ENCODE assay signal across 8 mouse cellular contexts in the genomic region with DNA sequence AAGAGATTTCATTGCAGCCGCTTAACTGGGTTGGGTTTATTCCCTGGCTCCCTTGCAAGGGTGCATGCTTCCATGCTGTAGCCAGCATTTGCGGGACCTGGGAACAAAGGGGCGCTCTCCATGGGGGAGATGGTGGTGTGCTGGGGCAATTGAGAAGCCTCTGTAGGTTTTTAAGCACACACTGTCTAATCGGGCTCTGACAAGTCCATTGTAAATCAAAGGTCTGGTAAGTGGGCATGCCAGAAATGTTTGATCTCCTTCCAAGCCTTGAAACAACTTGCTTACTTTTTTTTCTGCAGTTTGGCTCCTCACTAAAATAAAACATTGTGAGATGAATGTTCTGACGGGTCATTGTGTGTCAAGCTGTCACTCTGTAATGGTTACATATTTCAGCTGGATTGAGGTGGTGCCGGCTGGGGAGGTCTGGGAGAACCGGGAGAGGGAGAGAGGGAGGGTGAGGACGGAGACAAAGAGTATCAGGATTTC.
DNase-seq lines count a peak whose midpoint lies in the region; ATAC-seq and TF ChIP-seq lines count a peak whose summit lies in the region.

No protein-coding gene starts in this region.

- no peaks in the 10 kb centered on the region for H3K27me3 ChIP-seq in liver, postnatal 0 days (ENCODE audit: insufficient read depth, low read length)
- no peaks in the 10 kb centered on the region for H3K27me3 ChIP-seq in forebrain, embryonic 14.5 days (replicated peaks; ENCODE audit: control insufficient read depth, insufficient read depth, low read length)
- no peaks in the 10 kb centered on the region for H3K27me3 ChIP-seq in kidney, embryonic 14.5 days (ENCODE audit: control insufficient read depth, insufficient read depth, low read length)
- H3K27me3 ChIP-seq in midbrain, embryonic 12.5 days: 0 out of 2 replicates have a peak, but pooled peaks cover 9% of the 10 kb centered on the region
- no peaks in the 10 kb centered on the region; the same call in 1 of the 2 replicates for H3K27me3 ChIP-seq in cerebellum, adult 2 months (ENCODE audit: control insufficient read depth, insufficient read depth, low read length)

- 30% methylated on average over 8 of the region's 8 CpGs for WGBS in liver, postnatal 0 days (ENCODE audit: insufficient replicate concordance)
- under 1% methylated on average over 8 of the region's 8 CpGs for WGBS in forebrain, embryonic 14.5 days
- 6% methylated on average over 8 of the region's 8 CpGs for WGBS in kidney, embryonic 14.5 days
- WGBS in midbrain, embryonic 12.5 days: 6% methylated on average over 8 of the region's 8 CpGs
- WGBS in cerebellum, adult 2 months: 5% methylated on average over 8 of the region's 8 CpGs

- TF ChIP-seq EP300 in liver, postnatal 0 days (IDR thresholded peaks at IDR 0.05; ENCODE audit: low read depth): no peak

- H3K9ac ChIP-seq in liver, postnatal 0 days (replicated peaks): no peak overlapping the region
- H3K9ac ChIP-seq in forebrain, embryonic 14.5 days (ENCODE audit: low read length): no peak overlapping the region
- no peak overlapping the region for H3K9ac ChIP-seq in kidney, embryonic 14.5 days (ENCODE audit: low read depth, low read length)
- H3K9ac ChIP-seq in midbrain, embryonic 12.5 days (replicated peaks): no peak overlapping the region

- no peak for ATAC-seq in liver, postnatal 0 days
- peak; percentile 89 for ATAC-seq in forebrain, embryonic 14.5 days
- ATAC-seq in kidney, embryonic 14.5 days (ENCODE audit: low FRiP score, low TSS enrichment): peak; percentile 77
- ATAC-seq in midbrain, embryonic 12.5 days (ENCODE audit: low FRiP score, low read depth): peak; percentile 60

- no peak for TF ChIP-seq POLR2A in cerebellum, adult 2 months (IDR thresholded peaks at IDR 0.05; ENCODE audit: borderline replicate concordance, insufficient read depth, low read length)

- DNase-seq in liver: peak; percentile 15
- DNase-seq in liver, postnatal 0 days: no peak
- peak; percentile 89 for DNase-seq in forebrain, embryonic 14.5 days (ENCODE audit: low spot score)
- no peak for DNase-seq in gastrocnemius, postnatal 36 days
- no peak for DNase-seq in cerebellum, adult 2 months
- no peak for DNase-seq in right cerebral cortex, adult 2 months (ENCODE audit: low spot score in 2 of 2)

- no peak for TF ChIP-seq CTCF in liver, postnatal 0 days (IDR thresholded peaks at IDR 0.05; ENCODE audit: low read depth)
- no peak for TF ChIP-seq CTCF in cerebellum, adult 2 months (IDR thresholded peaks at IDR 0.05; ENCODE audit: borderline replicate concordance, insufficient read depth, low read depth, low read length)

- H3K4me2 ChIP-seq in liver, postnatal 0 days (ENCODE audit: low read depth, low read length): no peak overlapping the region
- H3K4me2 ChIP-seq in forebrain, embryonic 14.5 days (ENCODE audit: low read length): peak overlapping the region; percentile 24; the same call in 1 of the 2 replicates
- H3K4me2 ChIP-seq in kidney, embryonic 14.5 days (replicated peaks; ENCODE audit: low read depth, low read length): no peak overlapping the region
- no peak overlapping the region for H3K4me2 ChIP-seq in midbrain, embryonic 12.5 days (replicated peaks)

- H3K36me3 ChIP-seq in liver, postnatal 0 days (replicated peaks; ENCODE audit: insufficient read depth, low read length): no peaks in the 10 kb centered on the region
- H3K36me3 ChIP-seq in forebrain, embryonic 14.5 days (ENCODE audit: control insufficient read depth, insufficient read depth, low read length): no peaks in the 10 kb centered on the region
- H3K36me3 ChIP-seq in kidney, embryonic 14.5 days (ENCODE audit: control insufficient read depth, insufficient read depth, low read length): no peaks in the 10 kb centered on the region
- no peaks in the 10 kb centered on the region for H3K36me3 ChIP-seq in midbrain, embryonic 12.5 days

- H3K27ac ChIP-seq in liver, postnatal 0 days (ENCODE audit: low read depth): no peak overlapping the region
- H3K27ac ChIP-seq in forebrain, embryonic 14.5 days (ENCODE audit: low read depth, low read length): no peak overlapping the region
- H3K27ac ChIP-seq in kidney, embryonic 14.5 days (ENCODE audit: low read depth, low read length): no peak overlapping the region; the same call in 1 of the 2 replicates
- 0 out of 2 replicates have a peak overlapping the region, but pooled peaks have one; percentile 35 for H3K27ac ChIP-seq in midbrain, embryonic 12.5 days (replicated peaks)
- H3K27ac ChIP-seq in cerebellum, adult 2 months (ENCODE audit: insufficient read depth, low read length): no peak overlapping the region

- H3K9me3 ChIP-seq in liver, postnatal 0 days (ENCODE audit: low read length): no peaks in the 10 kb centered on the region
- H3K9me3 ChIP-seq in forebrain, embryonic 14.5 days (replicated peaks; ENCODE audit: control insufficient read depth, low read length): no peaks in the 10 kb centered on the region
- no peaks in the 10 kb centered on the region for H3K9me3 ChIP-seq in kidney, embryonic 14.5 days (ENCODE audit: control insufficient read depth, low read length)
- H3K9me3 ChIP-seq in midbrain, embryonic 12.5 days: no peaks in the 10 kb centered on the region

- no peak overlapping the region for H3K4me3 ChIP-seq in liver, postnatal 0 days (ENCODE audit: low read depth, low read length)
- H3K4me3 ChIP-seq in forebrain, embryonic 14.5 days (ENCODE audit: low read depth, low read length): no peak overlapping the region
- no peak overlapping the region for H3K4me3 ChIP-seq in kidney, embryonic 14.5 days (ENCODE audit: low read length)
- H3K4me3 ChIP-seq in midbrain, embryonic 12.5 days: no peak overlapping the region
- no peak overlapping the region for H3K4me3 ChIP-seq in cerebellum, adult 2 months (replicated peaks; ENCODE audit: insufficient read depth, low read depth, low read length)

- H3K4me1 ChIP-seq in liver, postnatal 0 days (ENCODE audit: insufficient read depth): no peaks in the 10 kb centered on the region
- peaks cover 12% of the 10 kb centered on the region; the same call in 1 of the 2 replicates for H3K4me1 ChIP-seq in forebrain, embryonic 14.5 days (ENCODE audit: control insufficient read depth, insufficient read depth, low read length)
- peaks cover 18% of the 10 kb centered on the region for H3K4me1 ChIP-seq in kidney, embryonic 14.5 days (ENCODE audit: control insufficient read depth, insufficient read depth, low read length)
- H3K4me1 ChIP-seq in midbrain, embryonic 12.5 days: peaks cover 31% of the 10 kb centered on the region
- no peaks in the 10 kb centered on the region for H3K4me1 ChIP-seq in cerebellum, adult 2 months (ENCODE audit: control insufficient read depth, insufficient read depth, low read length)

- intact Hi-C loops in gastrocnemius, postnatal 36 days (cut with DNase I): no loop called here

Comparison
In these comparisons a context has a peak if more than half of its experiments do, and no peak if none do; other contexts are left out.
1. DNase-seq: peak in liver (single experiment) and forebrain, embryonic 14.5 days (single experiment); none in liver, postnatal 0 days (single experiment), gastrocnemius, postnatal 36 days (0 of 2), cerebellum, adult 2 months (0 of 2) and right cerebral cortex, adult 2 months (0 of 2).